Mouse (Mus musculus): ENCODE measurements at regions not wholly inside any gene's neighbourhood (a gene's known extent, or its start where the extent isn't known, plus 50 kb on each side); places are given as distances from the start of the nearest gene placed in this dataset.

DNA sequence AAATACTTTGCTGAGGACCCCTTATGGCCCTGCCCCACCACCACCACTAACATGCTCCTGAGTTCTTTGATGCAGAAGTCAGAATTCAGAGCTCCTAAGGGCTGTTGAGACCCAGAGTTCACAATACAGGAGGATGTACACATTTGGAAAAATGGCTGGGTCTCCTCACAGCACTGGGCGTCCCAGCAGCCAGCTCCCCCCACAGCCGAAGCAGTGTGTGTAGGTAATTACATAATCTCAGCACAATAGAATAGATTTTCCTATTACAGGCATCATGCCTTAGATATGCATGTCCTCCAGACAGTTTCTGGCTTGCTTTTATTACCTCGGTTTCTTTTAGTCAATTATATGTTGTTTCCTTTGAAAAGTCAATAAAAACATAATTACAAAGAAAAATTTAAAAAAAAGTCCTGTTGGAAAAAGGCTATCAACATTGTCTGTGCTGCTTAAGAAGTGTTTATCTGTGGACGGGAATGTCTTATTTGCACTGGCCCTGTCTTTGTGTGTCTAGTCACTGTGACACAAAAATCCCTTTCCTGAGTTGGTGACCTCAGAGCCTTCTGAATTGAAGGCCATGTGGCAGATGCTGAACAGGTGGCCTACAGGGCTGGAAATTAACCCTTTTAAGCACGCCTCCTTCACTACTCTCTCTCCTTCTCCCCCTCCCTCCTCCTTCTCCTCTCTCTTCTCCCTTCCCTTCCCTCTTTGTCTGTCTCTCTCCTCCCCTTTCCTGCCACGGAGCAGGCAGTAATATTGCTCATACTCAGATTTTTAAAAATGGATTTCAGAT lies 339.9 kb upstream of the Gm10131 start:
- TF ChIP-seq CTCF (IDR thresholded peaks at IDR 0.05; ENCODE audit: low read depth, low read length) (no peak), POLR2A (IDR thresholded peaks at IDR 0.05; ENCODE audit: extremely low read depth, insufficient read depth, low read length) (no peak)
